Mouse (Mus musculus) brain, embryonic 14.5 days (tissue): ENCODE measurements around the gene Cyp11a1.

Source experiments
- CTCF ChIP-seq: fragments of 200-500 bp; IDR thresholded peaks from 2 replicates; pipeline ENCODE4 v1.5.1; 2012; ENCODE audit warnings: inconsistent platforms, mild to moderate bottlenecking, moderate library complexity, borderline replicate concordance; ENCODE audit not compliant: insufficient read depth, insufficient read length; ENCODE audit errors: extremely low read depth
- POLR2A ChIP-seq: fragments of 200-500 bp; IDR thresholded peaks from 2 replicates; pipeline ENCODE4 v1.6.1; 2012; ENCODE audit warnings: mild to moderate bottlenecking, inconsistent platforms, borderline replicate concordance; ENCODE audit not compliant: poor library complexity, insufficient read depth, insufficient read length, severe bottlenecking; ENCODE audit errors: extremely low read depth

DNA sequence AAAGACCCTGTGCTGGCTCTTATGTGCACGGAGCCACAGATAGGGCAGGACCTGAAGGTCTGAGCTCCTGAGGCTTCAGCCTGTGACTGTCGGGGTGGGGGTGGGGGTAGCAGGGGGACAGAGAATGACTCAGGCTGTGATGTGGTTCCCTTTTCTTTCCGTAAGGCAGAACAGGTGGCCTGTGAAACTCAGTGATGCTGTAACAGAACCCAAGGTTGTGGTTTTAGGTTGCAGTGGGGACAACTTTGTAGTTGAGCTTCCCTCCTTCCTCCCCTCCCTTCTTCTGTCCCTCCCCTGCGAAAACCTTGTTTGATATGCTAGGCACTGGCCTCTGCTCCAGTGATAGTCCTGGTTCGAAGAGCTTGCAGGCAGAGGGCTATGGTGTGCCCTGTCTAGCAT, 49.4 kb upstream of the Cyp11a1 start:
- no peak for TF ChIP-seq CTCF
- no peak for TF ChIP-seq POLR2A
